Mouse (Mus musculus) right cerebral cortex, postnatal 25 days (tissue): ENCODE measurements at regions not wholly inside any gene's neighbourhood (a gene's known extent, or its start where the extent isn't known, plus 50 kb on each side); places are given as distances from the start of the nearest gene placed in this dataset.

Experiments used
- DNase-seq: peaks from one replicate; pipeline ENCODE4 v3.0.0; 2022

DNA sequence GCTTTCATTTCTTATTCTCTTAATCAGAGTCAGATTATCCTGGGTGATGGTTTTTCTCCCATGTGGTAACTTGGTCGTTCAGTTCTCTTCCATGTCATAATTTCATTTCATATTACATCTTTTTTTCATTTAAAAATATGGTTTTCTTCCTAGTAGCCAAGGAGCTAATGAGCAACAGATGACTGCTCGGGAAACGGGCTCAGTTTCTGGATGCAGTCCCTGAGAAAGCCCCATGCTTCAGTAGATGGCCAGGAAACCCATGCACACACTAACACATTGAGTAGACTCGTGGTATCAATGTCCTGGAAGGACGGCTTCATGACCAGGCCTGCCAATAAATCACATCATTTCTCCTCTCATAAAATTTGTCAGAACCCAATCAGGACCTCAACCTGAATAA is 369.3 kb downstream of the Gpam start:
- no peak for DNase-seq

DNA sequence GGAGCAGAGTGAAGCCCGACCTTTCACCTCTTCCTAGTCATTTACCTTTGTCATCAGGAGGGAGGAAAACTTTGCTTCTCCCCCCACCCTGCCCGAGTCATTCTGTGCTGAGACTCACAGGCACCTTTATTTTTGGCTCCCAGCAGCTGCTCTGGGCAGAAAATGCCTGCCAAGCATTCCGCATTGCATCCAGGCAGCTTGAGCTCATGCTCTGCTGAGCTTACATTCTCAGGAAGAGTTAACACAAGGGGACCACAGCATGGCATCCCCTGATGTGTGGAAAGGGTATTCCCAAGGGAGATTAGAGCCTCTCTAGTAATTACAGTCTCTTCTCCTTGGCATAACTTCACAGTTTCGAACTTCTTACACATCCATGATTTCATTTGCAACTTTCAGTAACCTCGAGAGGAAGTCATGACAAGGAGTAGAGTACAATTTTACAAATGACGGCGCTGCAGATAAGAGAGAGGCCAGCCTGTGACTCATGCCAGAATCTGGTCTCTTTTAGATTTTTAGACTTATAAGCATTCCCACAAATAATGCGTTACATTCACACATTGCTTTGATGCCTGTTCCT is 370.3 kb downstream of the Gpam start:
- DNase-seq = peak; percentile 59

- no peak for DNase-seq
These were observed 371.6 kb downstream of the Gpam start for GRCm38 (mm10) chr19:54755451-54755850.

DNA sequence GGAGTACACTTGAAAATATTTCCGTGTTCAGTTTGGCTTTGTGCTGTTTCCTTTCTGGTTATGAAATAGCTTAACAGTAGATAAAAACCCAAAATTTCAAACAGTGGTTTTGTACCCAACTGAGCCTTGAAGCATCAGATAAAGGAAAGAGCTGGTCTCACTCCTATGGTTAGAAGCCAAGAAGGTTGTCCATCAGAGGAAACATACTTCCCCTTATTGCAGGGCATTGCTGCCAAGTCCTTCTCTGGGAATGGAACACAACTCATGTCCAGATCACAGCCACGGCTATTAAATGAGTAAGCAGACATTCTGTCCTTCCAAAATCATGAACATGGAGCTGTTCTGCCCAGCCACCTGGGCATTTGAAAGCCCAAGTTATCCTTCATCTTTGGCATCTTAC is 393.1 kb downstream of the Gpam start:
- no peak for DNase-seq

DNA sequence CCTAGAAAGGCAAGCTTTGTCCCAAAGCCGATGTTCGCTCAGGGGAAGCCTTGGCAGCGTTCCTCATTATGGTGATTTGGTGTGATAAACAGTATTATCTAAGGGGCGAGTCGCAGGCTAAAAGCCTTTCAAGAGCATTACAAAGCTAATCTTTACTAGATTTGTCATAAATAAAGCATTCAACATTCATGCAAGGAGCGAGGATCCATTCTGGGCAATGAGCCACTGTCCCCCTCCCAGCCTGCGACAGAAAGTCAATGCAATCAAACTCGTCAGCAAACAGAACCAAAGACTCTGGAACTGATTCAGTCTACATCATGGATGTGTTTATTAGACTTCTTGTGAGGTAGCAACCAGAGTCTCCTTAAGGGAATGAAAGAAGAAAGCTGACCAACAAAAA is 395.3 kb downstream of the Gpam start:
- DNase-seq = no peak

GRCm38 (mm10) chr19:54731315-54731714 is 395.7 kb downstream of the Gpam start:
- no peak for DNase-seq

GRCm38 (mm10) chr19:54730801-54731200 is 396.2 kb downstream of the Gpam start:
- no peak for DNase-seq

GRCm38 (mm10) chr19:54730296-54730695 is 396.7 kb downstream of the Gpam start:
- DNase-seq = no peak

DNA sequence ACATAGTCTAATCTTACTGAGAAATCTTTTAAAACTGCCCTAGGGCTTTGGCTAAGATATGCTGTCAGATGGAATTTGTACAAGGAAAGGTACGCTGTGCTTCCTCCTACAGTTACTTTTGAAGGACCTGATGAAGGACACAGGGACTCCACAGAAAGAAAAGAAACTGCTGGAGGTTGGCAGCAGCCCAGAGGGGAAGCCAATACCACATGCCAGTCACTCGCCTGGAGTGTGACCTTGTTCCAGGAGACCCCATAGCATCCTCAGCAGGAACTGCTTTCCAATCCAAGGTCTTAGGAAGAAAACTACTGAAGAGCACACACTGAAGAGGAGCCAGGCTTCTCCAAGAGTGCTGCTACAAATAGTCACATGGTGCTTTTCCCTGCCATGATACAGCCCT is 404.9 kb downstream of the Gpam start:
- no peak for DNase-seq

- DNase-seq = no peak
These were observed 429.6 kb downstream of the Gpam start for GRCm38 (mm10) chr19:54697411-54697810.

GRCm38 (mm10) chr19:54693714-54694113 is 433.3 kb downstream of the Gpam start:
- DNase-seq = no peak

GRCm38 (mm10) chr19:54693094-54693493 is 433.9 kb downstream of the Gpam start:
- DNase-seq = no peak

DNA sequence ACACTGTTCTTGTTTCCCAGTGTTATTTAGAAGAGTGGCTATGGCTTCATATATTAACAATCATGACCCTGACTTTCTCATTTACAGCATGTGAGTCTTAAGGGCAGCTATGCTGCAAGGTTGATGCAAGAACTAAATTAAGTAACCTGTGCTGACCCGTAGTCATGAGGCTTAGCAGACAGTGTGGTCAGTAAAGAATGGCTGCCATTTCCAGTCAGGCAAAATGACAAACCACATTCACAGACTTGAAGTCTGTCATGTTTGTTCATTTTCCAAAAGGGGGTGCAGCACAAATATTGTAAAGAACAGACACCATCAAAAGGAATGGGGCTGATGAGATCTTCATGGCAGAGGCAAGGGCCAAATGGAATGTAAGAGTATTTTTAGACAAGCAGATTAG is 435.2 kb downstream of the Gpam start:
- no peak for DNase-seq

DNA sequence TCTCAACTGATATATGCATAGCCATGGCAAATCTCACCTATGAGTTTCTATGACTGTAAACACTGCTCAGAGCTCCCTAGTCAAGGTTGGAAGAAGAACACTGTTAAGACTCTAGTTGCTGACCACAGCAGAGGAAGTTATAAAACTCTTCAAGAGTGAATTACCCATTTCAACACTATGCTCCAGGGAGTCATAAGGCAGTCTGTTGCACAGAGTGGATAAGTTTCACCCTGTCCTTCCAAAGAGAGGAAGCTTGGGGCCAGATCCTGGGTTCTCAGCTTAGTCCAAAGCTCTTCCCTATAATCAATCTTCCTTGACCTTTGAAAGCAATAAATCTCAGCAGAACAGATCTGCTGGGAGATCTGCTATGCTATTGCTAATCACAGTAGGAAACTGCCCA is 438.4 kb downstream of the Gpam start:
- DNase-seq = no peak

DNA sequence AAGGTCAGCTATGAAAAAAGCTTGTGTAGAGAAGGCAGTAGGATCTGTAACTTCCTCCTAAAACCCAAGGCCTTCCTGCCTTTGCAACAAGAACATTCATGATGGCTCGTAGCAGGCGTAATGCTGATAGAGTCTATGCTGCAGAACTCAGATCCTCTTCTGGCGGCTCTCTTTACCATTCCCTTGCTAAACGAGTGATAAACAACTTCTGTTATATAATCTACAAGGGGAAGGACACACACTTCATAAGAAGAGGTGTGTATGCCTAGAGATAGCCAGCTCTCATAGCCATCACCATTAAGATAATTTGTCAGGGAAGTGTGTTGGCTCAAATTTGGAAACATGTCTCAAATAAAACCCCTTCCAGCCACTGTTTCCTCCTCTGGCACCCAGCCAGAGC is 441.9 kb downstream of the Gpam start:
- DNase-seq = no peak
